Mouse (Mus musculus) heart, embryonic 16.5 days (tissue): ENCODE measurements around the gene Magi3. TPM values are rescaled to one million over a fixed set of nuclear protein-coding genes. Genes with fewer than 3 reads are reported as not detected.

Source experiments
- ATAC-seq: fragments of 200-750 bp; cut with Nextera tagmentation; replicated peaks from 2 replicates; pipeline ENCODE4 v1.8.0; 2017; ENCODE audit warnings: moderate number of reproducible peaks; ENCODE audit not compliant: insufficient read depth, low FRiP score; ENCODE audit errors: extremely low read depth
- H3K27ac ChIP-seq: fragments of 300-500 bp; sonication (generic); 2 replicates; pipeline ENCODE4 v1.5.1; 2014; ENCODE audit warnings: mild to moderate bottlenecking, low read length, control low read depth, moderate library complexity
- H3K27me3 ChIP-seq: fragments of 300-500 bp; sonication (generic); 2 replicates; pipeline ENCODE4 v1.6.1; 2014; ENCODE audit warnings: low read length, mixed read lengths; ENCODE audit not compliant: control insufficient read depth, insufficient read depth
- H3K36me3 ChIP-seq: fragments of 300-500 bp; sonication (generic); 2 replicates; pipeline ENCODE4 v1.6.1; 2014; ENCODE audit not compliant: control insufficient read depth, insufficient read depth
- H3K4me1 ChIP-seq: fragments of 300-500 bp; sonication (generic); 2 replicates; pipeline ENCODE4 v1.6.1; 2014; ENCODE audit warnings: low read length, mixed read lengths; ENCODE audit not compliant: control insufficient read depth, insufficient read depth
- H3K4me2 ChIP-seq: fragments of 300-500 bp; sonication (generic); 2 replicates; pipeline ENCODE4 v1.6.1; 2014; ENCODE audit warnings: low read depth, mild to moderate bottlenecking, control low read depth, low read length
- H3K4me3 ChIP-seq: fragments of 300-500 bp; sonication (generic); 2 replicates; pipeline ENCODE4 v1.5.1; 2014; ENCODE audit warnings: mild to moderate bottlenecking, control low read depth, low read length
- H3K9ac ChIP-seq: fragments of 300-500 bp; sonication (generic); 2 replicates; pipeline ENCODE4 v1.6.1; 2014; ENCODE audit warnings: low read length, control low read depth
- H3K9me3 ChIP-seq: fragments of 300-500 bp; sonication (generic); replicated peaks from 2 replicates; pipeline ENCODE4 v1.6.1; 2016; ENCODE audit warnings: low read length; ENCODE audit not compliant: control insufficient read depth
- WGBS: fragments of 180-500 bp; shearing (Covaris S2); extraction: QIAGEN DNeasy Blood & Tissue Kit; methylation state at CpG from one replicate; pipeline ENCODE4 v1.1.7; 2014; 5-methylcytosine and 5-hydroxymethylcytosine counted together
- polyA plus RNA-seq: library from polyadenylated mRNA; unstranded; fragments of >200 nt; fragmentation: Nextera tagmentation; extraction: Ambion mirVana; gene quantifications from 2 replicates; pipeline ENCODE4 v1.2.1, GENCODE M21; 2015

Magi3 gene
- 9.0 and 10.4 TPM in 2 replicates for polyA plus RNA-seq

- ATAC-seq = peak; percentile 98
- whole genome bisulfite sequencing = 1% methylated on average over 36 of the region's 46 CpGs
- peak within 1 kb of the TSS; percentile 72 for H3K4me2 ChIP-seq
- H3K4me3 ChIP-seq = peak within 1 kb of the TSS; percentile 97
- peak within 1 kb of the TSS; percentile 98 for H3K27ac ChIP-seq
- peak within 1 kb of the TSS; percentile 98 for H3K9ac ChIP-seq
- H3K4me1 ChIP-seq = peaks cover 9% of the 10 kb centered on the region
- no peaks in the 10 kb centered on the region for H3K36me3 ChIP-seq
- H3K9me3 ChIP-seq = no peaks in the 10 kb centered on the region
- H3K27me3 ChIP-seq = no peaks in the 10 kb centered on the region
Measured at GRCm38 (mm10) chr3:104220295-104220965, at the start of gene Magi3. Magi3 (minus strand) TSS chr3:104220374.

- WGBS = 89% methylated on average over 6 of the region's 6 CpGs
- H3K4me2 ChIP-seq = no peak overlapping the region
- H3K27me3 ChIP-seq = no peaks in the 10 kb centered on the region
- H3K9ac ChIP-seq = no peak overlapping the region
- H3K27ac ChIP-seq = no peak overlapping the region
- H3K4me1 ChIP-seq = no peaks in the 10 kb centered on the region
- no peaks in the 10 kb centered on the region for H3K9me3 ChIP-seq
- no peak overlapping the region for H3K4me3 ChIP-seq
- H3K36me3 ChIP-seq = no peaks in the 10 kb centered on the region
- ATAC-seq = no peak
Measured at GRCm38 (mm10) chr3:104264530-104265145, 44.5 kb upstream of the Magi3 start.

GRCm38 (mm10) chr3:104260221-104260620 is 40.0 kb upstream of the Magi3 start:
- Histone ChIP-seq H3K27me3 (no peaks in the 10 kb centered on the region), H3K4me3 (no peak overlapping the region), H3K9me3 (no peaks in the 10 kb centered on the region), H3K36me3 (no peaks in the 10 kb centered on the region), H3K9ac (no peak overlapping the region), H3K27ac (no peak overlapping the region), H3K4me1 (no peaks in the 10 kb centered on the region), H3K4me2 (no peak overlapping the region)
- WGBS = 74% methylated on average over 5 of the region's 5 CpGs
- ATAC-seq = no peak

GRCm38 (mm10) chr3:104259168-104259567 is 39.0 kb upstream of the Magi3 start:
- H3K27me3 ChIP-seq = no peaks in the 10 kb centered on the region
- H3K27ac ChIP-seq = no peak overlapping the region
- ATAC-seq = no peak
- H3K36me3 ChIP-seq = no peaks in the 10 kb centered on the region
- no peaks in the 10 kb centered on the region for H3K9me3 ChIP-seq
- WGBS = 61% methylated on average over 4 of the region's 4 CpGs
- no peak overlapping the region for H3K4me2 ChIP-seq
- no peak overlapping the region for H3K4me3 ChIP-seq
- H3K9ac ChIP-seq = no peak overlapping the region
- no peaks in the 10 kb centered on the region for H3K4me1 ChIP-seq

DNA sequence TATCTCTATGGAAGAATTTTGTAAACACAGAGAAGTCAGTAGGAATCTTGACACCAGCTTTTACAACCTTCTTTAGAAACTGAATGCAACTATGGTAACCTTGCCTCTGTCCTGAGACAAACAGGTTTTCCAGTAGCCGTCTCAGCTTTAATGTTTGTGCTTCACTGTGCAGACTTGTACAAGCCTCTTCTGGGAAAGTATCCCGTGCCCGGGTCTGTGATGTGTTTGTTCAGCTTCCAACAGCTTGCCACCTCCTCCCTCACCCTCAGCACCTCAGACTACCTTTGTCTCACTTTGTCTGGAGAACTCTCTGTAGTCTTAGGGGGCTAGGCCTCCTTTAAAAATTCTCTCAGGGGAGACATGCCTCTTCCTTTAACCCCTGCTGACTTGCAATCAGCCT is 36.9 kb upstream of the Magi3 start:
- H3K4me3 ChIP-seq = no peak overlapping the region
- no peaks in the 10 kb centered on the region for H3K4me1 ChIP-seq
- no peaks in the 10 kb centered on the region for H3K27me3 ChIP-seq
- H3K4me2 ChIP-seq = no peak overlapping the region
- no peak overlapping the region for H3K9ac ChIP-seq
- H3K9me3 ChIP-seq = no peaks in the 10 kb centered on the region
- no peak for ATAC-seq
- no peak overlapping the region for H3K27ac ChIP-seq
- H3K36me3 ChIP-seq = no peaks in the 10 kb centered on the region
- WGBS = 60% methylated on average over 3 of the region's 3 CpGs

DNA sequence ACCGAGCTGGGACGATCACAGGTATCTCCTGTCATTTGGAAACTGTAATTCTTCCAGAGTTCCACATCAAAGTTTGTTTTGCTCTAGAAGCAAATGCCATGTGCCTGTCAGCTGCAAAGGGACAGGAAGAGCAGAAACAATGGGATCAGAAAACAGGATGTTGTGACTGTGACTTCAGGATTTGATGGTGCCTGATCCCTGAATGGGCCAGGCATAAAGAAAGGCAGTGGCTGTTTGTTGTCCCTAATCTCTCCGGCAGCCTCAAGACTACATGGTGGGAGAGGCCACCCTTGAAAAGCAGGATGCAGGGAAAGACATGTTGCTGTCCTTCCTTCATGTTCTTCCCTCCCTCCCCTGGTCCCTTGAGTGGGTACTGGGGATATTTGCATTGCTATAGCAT is 33.6 kb upstream of the Magi3 start:
- Histone ChIP-seq H3K27ac (peak overlapping the region; percentile 19; the same call in 1 of the 2 replicates), H3K4me2 (no peak overlapping the region), H3K9me3 (no peaks in the 10 kb centered on the region), H3K4me1 (no peaks in the 10 kb centered on the region), H3K4me3 (no peak overlapping the region), H3K9ac (no peak overlapping the region), H3K27me3 (no peaks in the 10 kb centered on the region), H3K36me3 (no peaks in the 10 kb centered on the region)
- WGBS = 60% methylated on average over 3 of the region's 3 CpGs
- ATAC-seq = no peak

DNA sequence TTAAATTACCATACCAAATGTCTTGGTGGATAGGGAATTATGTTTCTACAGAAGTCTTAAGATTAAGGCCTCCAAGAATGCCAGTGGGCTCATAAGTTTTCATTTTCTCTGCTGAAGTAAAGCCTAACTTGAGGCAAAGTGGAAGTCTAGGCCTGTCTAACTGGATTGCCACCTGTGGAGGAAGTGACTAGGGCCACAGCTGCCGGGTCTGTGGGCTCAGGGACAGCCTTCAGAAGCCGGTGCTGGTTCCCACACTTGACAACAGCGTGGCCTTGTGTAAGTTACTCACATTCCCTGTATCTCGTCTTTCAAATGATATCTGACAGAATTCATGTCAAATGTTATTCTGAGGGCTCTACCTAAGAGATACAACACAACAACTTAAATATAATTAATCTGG is 27.7 kb upstream of the Magi3 start:
- no peak overlapping the region for H3K27ac ChIP-seq
- 61% methylated on average over 4 of the region's 4 CpGs for WGBS
- no peak overlapping the region for H3K4me2 ChIP-seq
- H3K9me3 ChIP-seq = 0 out of 2 replicates have a peak, but pooled peaks cover 3% of the 10 kb centered on the region
- H3K9ac ChIP-seq = no peak overlapping the region
- ATAC-seq = no peak
- H3K4me3 ChIP-seq = no peak overlapping the region
- no peaks in the 10 kb centered on the region for H3K4me1 ChIP-seq
- no peaks in the 10 kb centered on the region for H3K36me3 ChIP-seq
- H3K27me3 ChIP-seq = no peaks in the 10 kb centered on the region

DNA sequence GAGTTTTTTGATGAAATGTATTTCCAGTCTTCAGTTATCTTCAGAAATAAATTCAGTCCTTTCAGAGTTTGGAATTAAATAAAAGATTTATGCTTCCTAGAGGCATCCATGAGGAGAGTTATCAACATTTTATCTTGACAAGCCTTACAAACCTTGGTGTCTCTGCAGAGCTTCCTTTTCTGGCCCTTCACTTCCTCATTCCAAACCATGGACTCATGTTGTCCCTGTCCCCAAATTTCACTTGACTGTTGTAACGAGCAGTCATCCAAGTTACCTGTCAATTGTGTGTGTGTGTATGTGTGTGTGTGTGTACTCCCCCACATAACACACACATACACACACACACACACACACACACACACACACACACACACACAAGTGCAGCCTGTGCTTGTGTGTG is 26.9 kb upstream of the Magi3 start:
- Histone ChIP-seq H3K9me3 (0 out of 2 replicates have a peak, but pooled peaks cover 3% of the 10 kb centered on the region), H3K27me3 (no peaks in the 10 kb centered on the region), H3K4me2 (no peak overlapping the region), H3K4me3 (no peak overlapping the region), H3K9ac (no peak overlapping the region), H3K4me1 (no peaks in the 10 kb centered on the region), H3K27ac (no peak overlapping the region), H3K36me3 (no peaks in the 10 kb centered on the region)
- 54% methylated on average over 1 of the region's 1 CpGs for WGBS
- no peak for ATAC-seq

DNA sequence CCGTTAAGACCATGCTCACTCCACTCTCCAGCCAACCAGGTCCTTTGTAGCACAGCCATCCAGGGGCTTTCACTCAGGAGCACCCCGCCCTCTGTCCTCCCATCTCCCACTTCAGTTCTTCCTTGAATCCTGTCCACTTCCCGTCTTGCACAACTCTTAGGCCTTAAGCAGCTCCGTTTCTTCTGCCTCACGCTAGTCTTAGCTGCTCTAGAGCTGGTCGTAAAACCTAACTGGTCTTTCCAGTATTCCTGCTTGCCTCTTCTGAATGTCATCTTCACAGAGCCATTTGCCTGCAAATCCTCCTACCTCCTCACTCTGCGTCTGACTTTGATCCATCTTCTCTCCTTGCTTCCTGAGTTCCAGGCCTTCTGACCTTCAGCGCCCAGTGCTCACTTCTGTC is 24.2 kb upstream of the Magi3 start:
- no peak overlapping the region for H3K27ac ChIP-seq
- H3K9me3 ChIP-seq = 0 out of 2 replicates have a peak, but pooled peaks cover 3% of the 10 kb centered on the region
- H3K4me1 ChIP-seq = no peaks in the 10 kb centered on the region
- H3K36me3 ChIP-seq = no peaks in the 10 kb centered on the region
- H3K9ac ChIP-seq = no peak overlapping the region
- WGBS = 81% methylated on average over 8 of the region's 8 CpGs
- no peaks in the 10 kb centered on the region for H3K27me3 ChIP-seq
- H3K4me2 ChIP-seq = no peak overlapping the region
- no peak overlapping the region for H3K4me3 ChIP-seq
- no peak for ATAC-seq
